Mouse (Mus musculus) neural tube, embryonic 11.5 days (tissue): Measurements from ENCODE around the gene Ptpre. TPM values are rescaled to one million over a fixed set of nuclear protein-coding genes. Genes with fewer than 3 reads are reported as not detected.
"Not testable (repeated sequence)": the region's sequence is repeated elsewhere in the genome, so short reads cannot be mapped to it uniquely, and the experiment has no call there.

ENCODE experiments used
- ATAC-seq: fragments of 200-750 bp; cut with Nextera tagmentation; 2 replicates; pipeline ENCODE4 v1.8.0; 2017; ENCODE audit warnings: moderate number of reproducible peaks, mild to moderate bottlenecking, moderate TSS enrichment, moderate library complexity; ENCODE audit not compliant: insufficient read depth, low FRiP score, low TSS enrichment
- DNase-seq: peaks from one replicate; pipeline ENCODE4 v3.0.0-alpha.2; 2015; ENCODE audit warnings: low spot score
- H3K27ac ChIP-seq: fragments of 300-500 bp; sonication (generic); 2 replicates; pipeline ENCODE4 v1.5.1; 2014; ENCODE audit warnings: low read depth, mild to moderate bottlenecking, low read length
- H3K27me3 ChIP-seq: fragments of 300-500 bp; sonication (generic); 2 replicates; pipeline ENCODE4 v1.6.1; 2014; ENCODE audit warnings: mild to moderate bottlenecking, low read length, mixed read lengths; ENCODE audit not compliant: control insufficient read depth, insufficient read depth
- H3K36me3 ChIP-seq: fragments of 300-500 bp; sonication (generic); 2 replicates; pipeline ENCODE4 v1.6.1; 2014; ENCODE audit warnings: mild to moderate bottlenecking, low read length, moderate library complexity, mixed read lengths; ENCODE audit not compliant: control insufficient read depth, insufficient read depth
- H3K4me1 ChIP-seq: fragments of 300-500 bp; sonication (generic); 2 replicates; pipeline ENCODE4 v1.6.1; 2014; ENCODE audit warnings: low read length, mixed read lengths; ENCODE audit not compliant: control insufficient read depth, insufficient read depth
- H3K4me2 ChIP-seq: fragments of 300-500 bp; sonication (generic); 2 replicates; pipeline ENCODE4 v1.6.1; 2014; ENCODE audit warnings: low read depth, mild to moderate bottlenecking, moderate library complexity
- H3K4me3 ChIP-seq: fragments of 300-500 bp; sonication (generic); 2 replicates; pipeline ENCODE4 v1.5.1; 2014; ENCODE audit warnings: low read depth, low read length
- H3K9ac ChIP-seq: fragments of 300-500 bp; sonication (generic); 2 replicates; pipeline ENCODE4 v1.6.1; 2014; ENCODE audit warnings: mild to moderate bottlenecking, low read length
- H3K9me3 ChIP-seq: fragments of 300-500 bp; sonication (generic); 2 replicates; pipeline ENCODE4 v1.6.1; 2016; ENCODE audit warnings: low read length; ENCODE audit not compliant: control insufficient read depth
- WGBS: fragments of 180-500 bp; shearing (Covaris S2); extraction: QIAGEN DNeasy Blood & Tissue Kit; methylation state at CpG from one replicate; pipeline ENCODE4 v1.1.7; 2014; 5-methylcytosine and 5-hydroxymethylcytosine counted together
- polyA plus RNA-seq: library from polyadenylated mRNA; unstranded; fragments of >200 nt; fragmentation: Nextera tagmentation; extraction: Ambion mirVana; gene quantifications from 2 replicates; pipeline ENCODE4 v1.2.1, GENCODE M21; 2014

The Ptpre gene
- polyA plus RNA-seq, 1 experiment from 2014 or later: 0.97 TPM

DNA sequence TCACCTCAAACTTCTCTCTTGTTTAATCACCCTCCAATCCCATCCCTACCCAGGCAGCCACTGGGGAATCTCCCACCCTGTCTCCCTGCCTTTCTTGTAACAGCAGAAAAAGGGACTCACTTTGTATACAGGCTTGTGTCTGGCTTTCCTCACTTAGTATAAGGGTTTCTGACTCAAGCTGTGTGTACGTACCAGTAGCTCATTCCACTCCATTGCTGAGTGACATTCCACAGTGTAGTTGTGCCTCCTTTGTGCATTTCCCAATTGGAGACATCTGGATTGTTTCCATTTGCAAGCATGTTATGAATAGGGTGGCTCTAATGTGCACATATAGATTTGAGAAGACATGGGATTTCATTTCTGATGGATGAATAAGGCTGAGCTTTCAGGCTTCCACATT is 23.0 kb downstream of the Ptpre start:
- no peak overlapping the region for H3K4me3 ChIP-seq
- H3K9me3 ChIP-seq: no peaks in the 10 kb centered on the region
- no peaks in the 10 kb centered on the region for H3K27me3 ChIP-seq
- peaks cover 3% of the 10 kb centered on the region; the same call in 1 of the 2 replicates for H3K4me1 ChIP-seq
- no peaks in the 10 kb centered on the region for H3K36me3 ChIP-seq
- WGBS: 77% methylated on average over 1 of the region's 1 CpGs
- DNase-seq (no peak), ATAC-seq (no peak)
- no peak overlapping the region for H3K4me2 ChIP-seq
- no peak overlapping the region for H3K27ac ChIP-seq
- H3K9ac ChIP-seq: no peak overlapping the region

GRCm38 (mm10) chr7:135564022-135564421 is 26.7 kb downstream of the Ptpre start:
- Histone ChIP-seq H3K4me1 (peaks cover 3% of the 10 kb centered on the region; the same call in 1 of the 2 replicates), H3K4me2 (no peak overlapping the region), H3K9ac (no peak overlapping the region), H3K4me3 (no peak overlapping the region), H3K27me3 (no peaks in the 10 kb centered on the region), H3K27ac (no peak overlapping the region), H3K36me3 (no peaks in the 10 kb centered on the region), H3K9me3 (no peaks in the 10 kb centered on the region)
- 83% methylated on average over 8 of the region's 8 CpGs for WGBS
- DNase-seq (no peak), ATAC-seq (no peak)

GRCm38 (mm10) chr7:135566013-135566412 is 28.7 kb downstream of the Ptpre start:
- Histone ChIP-seq H3K36me3 (no peaks in the 10 kb centered on the region), H3K4me3 (no peak overlapping the region), H3K4me1 (peaks cover 3% of the 10 kb centered on the region; the same call in 1 of the 2 replicates), H3K9ac (no peak overlapping the region), H3K9me3 (no peaks in the 10 kb centered on the region), H3K4me2 (no peak overlapping the region), H3K27me3 (no peaks in the 10 kb centered on the region), H3K27ac (no peak overlapping the region)
- no peak for ATAC-seq
- no peak for DNase-seq
- 81% methylated on average over 5 of the region's 5 CpGs for WGBS

- DNase-seq (no peak), ATAC-seq (no peak)
- H3K27me3 ChIP-seq: no peaks in the 10 kb centered on the region
- no peak overlapping the region for H3K4me3 ChIP-seq
- no peaks in the 10 kb centered on the region for H3K9me3 ChIP-seq
- H3K4me2 ChIP-seq: no peak overlapping the region
- H3K9ac ChIP-seq: no peak overlapping the region
- no peak overlapping the region for H3K27ac ChIP-seq
- 92% methylated on average over 1 of the region's 1 CpGs for WGBS
- no peaks in the 10 kb centered on the region for H3K4me1 ChIP-seq
- H3K36me3 ChIP-seq: no peaks in the 10 kb centered on the region
Measured at GRCm38 (mm10) chr7:135567582-135567981, 30.3 kb downstream of the Ptpre start.

DNA sequence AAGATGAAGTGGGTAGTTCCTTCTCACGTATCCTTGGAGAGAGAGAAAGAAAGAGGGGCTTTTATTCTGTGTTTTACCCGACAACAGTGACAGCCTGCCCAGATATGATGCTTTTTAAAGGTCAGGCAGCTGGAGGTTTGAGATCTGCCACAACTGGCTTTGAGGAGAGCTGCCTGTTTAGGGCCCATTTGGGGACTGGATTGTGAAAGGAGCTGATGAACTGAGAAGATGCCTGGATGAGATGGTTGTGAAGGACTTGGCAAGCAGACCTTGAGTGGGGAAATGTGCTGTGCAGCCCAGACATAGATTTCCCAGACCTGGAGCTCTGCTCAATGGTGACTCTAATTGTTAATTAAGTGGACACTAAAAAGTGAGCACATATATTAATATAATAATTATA is 31.3 kb downstream of the Ptpre start:
- Histone ChIP-seq H3K27me3 (no peaks in the 10 kb centered on the region), H3K4me3 (no peak overlapping the region), H3K4me1 (no peaks in the 10 kb centered on the region), H3K36me3 (no peaks in the 10 kb centered on the region), H3K9ac (no peak overlapping the region), H3K4me2 (no peak overlapping the region), H3K27ac (no peak overlapping the region), H3K9me3 (no peaks in the 10 kb centered on the region)
- no peak for ATAC-seq
- WGBS: 83% methylated on average over 2 of the region's 2 CpGs
- DNase-seq: no peak

DNA sequence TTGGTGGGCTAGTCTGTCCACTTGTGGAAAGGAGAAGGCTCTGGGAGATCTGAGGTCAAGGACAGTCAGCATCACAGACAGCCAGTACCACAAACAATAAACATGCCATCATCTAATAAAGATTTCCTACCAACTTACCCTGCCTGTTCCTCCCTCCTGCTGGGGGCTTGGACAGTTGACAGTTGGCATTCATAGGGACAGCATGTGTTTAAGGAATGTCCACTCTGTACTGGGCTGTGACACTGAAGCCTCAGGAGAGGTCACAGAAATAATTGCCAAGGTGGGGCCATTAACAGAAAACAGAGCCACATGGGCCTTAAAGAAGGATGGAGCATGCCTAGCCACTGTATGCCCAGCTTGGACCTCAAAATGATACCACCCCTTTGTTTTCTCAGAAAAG is 34.1 kb downstream of the Ptpre start:
- ATAC-seq (no peak), DNase-seq (no peak)
- Histone ChIP-seq H3K9me3 (no peaks in the 10 kb centered on the region), H3K27me3 (no peaks in the 10 kb centered on the region), H3K4me3 (no peak overlapping the region), H3K4me1 (no peaks in the 10 kb centered on the region), H3K36me3 (no peaks in the 10 kb centered on the region), H3K4me2 (no peak overlapping the region), H3K9ac (no peak overlapping the region), H3K27ac (no peak overlapping the region)

DNA sequence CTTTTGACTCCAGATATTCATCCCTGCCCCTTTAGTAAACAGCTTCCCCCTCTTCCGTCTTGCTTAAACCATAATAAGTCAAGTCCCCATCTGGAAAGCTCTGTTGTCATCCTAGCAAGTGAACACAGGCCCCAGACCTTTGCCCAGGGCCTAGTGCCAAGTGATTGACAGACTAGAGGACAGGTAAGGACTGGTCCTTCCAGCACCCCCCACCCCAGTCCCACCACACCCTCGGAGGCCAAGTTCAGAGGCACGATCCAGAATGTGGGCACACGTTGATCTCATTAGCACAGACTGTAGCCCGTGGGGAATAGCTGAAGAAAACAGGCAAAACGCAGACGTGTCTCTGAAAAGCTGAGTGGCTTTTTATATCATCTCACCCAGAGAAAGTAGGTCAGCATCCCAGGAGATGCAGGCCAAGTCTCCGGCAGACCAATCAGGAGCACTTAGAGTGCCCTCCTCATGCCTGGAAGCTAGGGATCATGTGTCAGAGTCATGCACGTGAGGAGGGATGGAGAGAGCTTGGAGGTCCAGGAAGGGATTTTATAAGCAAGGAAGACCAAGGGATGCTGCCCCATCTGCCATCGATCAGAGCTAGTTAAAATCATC is 34.8 kb downstream of the Ptpre start:
- DNase-seq (no peak), ATAC-seq (no peak)
- H3K4me3 ChIP-seq: no peak overlapping the region
- H3K36me3 ChIP-seq: no peaks in the 10 kb centered on the region
- no peaks in the 10 kb centered on the region for H3K9me3 ChIP-seq
- H3K27ac ChIP-seq: no peak overlapping the region
- WGBS: 62% methylated on average over 10 of the region's 10 CpGs
- H3K9ac ChIP-seq: no peak overlapping the region
- H3K4me2 ChIP-seq: no peak overlapping the region
- H3K27me3 ChIP-seq: no peaks in the 10 kb centered on the region
- no peaks in the 10 kb centered on the region for H3K4me1 ChIP-seq

GRCm38 (mm10) chr7:135575319-135576069 is 38.2 kb downstream of the Ptpre start:
- H3K4me2 ChIP-seq, ATAC-seq, DNase-seq, H3K9ac ChIP-seq, H3K4me3 ChIP-seq, H3K27me3 ChIP-seq, H3K4me1 ChIP-seq, H3K9me3 ChIP-seq, H3K36me3 ChIP-seq, H3K27ac ChIP-seq: not testable (repeated sequence)
- WGBS: 88% methylated on average over 7 of the region's 7 CpGs

GRCm38 (mm10) chr7:135576329-135576728 is 39.0 kb downstream of the Ptpre start:
- H3K27ac ChIP-seq: no peak overlapping the region
- H3K4me3 ChIP-seq: no peak overlapping the region
- no peaks in the 10 kb centered on the region for H3K27me3 ChIP-seq
- DNase-seq (no peak), ATAC-seq (no peak)
- H3K4me2 ChIP-seq: no peak overlapping the region
- H3K9ac ChIP-seq: no peak overlapping the region
- no peaks in the 10 kb centered on the region for H3K9me3 ChIP-seq
- 94% methylated on average over 3 of the region's 3 CpGs for WGBS
- H3K4me1 ChIP-seq: no peaks in the 10 kb centered on the region
- no peaks in the 10 kb centered on the region for H3K36me3 ChIP-seq
